Mouse (Mus musculus): Measurements from ENCODE around the gene Gm3642. TPM values are rescaled to one million over a fixed set of nuclear protein-coding genes. Genes with fewer than 3 reads are reported as not detected.

Gm3642 gene
- polyA plus RNA-seq (2015; fragmentation: Nextera tagmentation; extraction: Ambion mirVana), result not detected in 2 replicates

GRCm38 (mm10) chr14:6840211-6840610 is at the start of gene Gm3642:
Gene Gm3642 (minus strand): TSS chr14:6840311.

GRCm38 (mm10) chr14:6889521-6890012 is 49.5 kb upstream of the Gm3642 start, which contains the start of gene Gm3667:
Gene Gm3667 (minus strand): TSS chr14:6889962.

Other genes starting within 250 kb of the Gm3642 start
- gene Gm3629, start 249.7 kb downstream of the Gm3642 start, polyA plus RNA-seq (2015; fragmentation: Nextera tagmentation; extraction: Ambion mirVana), result 0.66 and 1.4 TPM in 2 replicates
- gene Gm3460, start 217.9 kb downstream of the Gm3642 start, polyA plus RNA-seq (2015; fragmentation: Nextera tagmentation; extraction: Ambion mirVana), result 0.44 TPM in 1 of 2 replicates, not detected in the other
- not detected in 2 replicates for gene Gm10251, start 156.1 kb downstream of the Gm3642 start, polyA plus RNA-seq (2015; fragmentation: Nextera tagmentation; extraction: Ambion mirVana)
- not detected in 2 replicates for gene Gm8050, start 120.1 kb downstream of the Gm3642 start, polyA plus RNA-seq (2015; fragmentation: Nextera tagmentation; extraction: Ambion mirVana)
- 10.9 and 12.7 TPM in 2 replicates for gene Gm3636, start 98.0 kb downstream of the Gm3642 start, polyA plus RNA-seq (2015; fragmentation: Nextera tagmentation; extraction: Ambion mirVana)
- not detected in 2 replicates for gene Gm8362, start 65.9 kb downstream of the Gm3642 start, polyA plus RNA-seq (2015; fragmentation: Nextera tagmentation; extraction: Ambion mirVana)
- gene Gm3667, start 49.7 kb upstream of the Gm3642 start, polyA plus RNA-seq (2015; fragmentation: Nextera tagmentation; extraction: Ambion mirVana), result 9.7 and 11.5 TPM in 2 replicates
- not detected in 2 replicates for gene Gm6356, start 133.5 kb upstream of the Gm3642 start, polyA plus RNA-seq (2015; fragmentation: Nextera tagmentation; extraction: Ambion mirVana)
- 3.4 and 3.9 TPM in 2 replicates for gene Gm10406, start 187.1 kb upstream of the Gm3642 start, polyA plus RNA-seq (2015; fragmentation: Nextera tagmentation; extraction: Ambion mirVana)
- gene Gm3685, start 204.7 kb upstream of the Gm3642 start, polyA plus RNA-seq (2015; fragmentation: Nextera tagmentation; extraction: Ambion mirVana), result not detected in 2 replicates